Mouse (Mus musculus): ENCODE data around the gene Olfr1493-ps1.

The Olfr1493-ps1 gene

GRCm38 (mm10) chr19:13722978-13723377 is at the start of gene Olfr1493-ps1:
TSS of gene Olfr1493-ps1 (plus strand) at chr19:13723278.
- no peak for DNase-seq

DNA sequence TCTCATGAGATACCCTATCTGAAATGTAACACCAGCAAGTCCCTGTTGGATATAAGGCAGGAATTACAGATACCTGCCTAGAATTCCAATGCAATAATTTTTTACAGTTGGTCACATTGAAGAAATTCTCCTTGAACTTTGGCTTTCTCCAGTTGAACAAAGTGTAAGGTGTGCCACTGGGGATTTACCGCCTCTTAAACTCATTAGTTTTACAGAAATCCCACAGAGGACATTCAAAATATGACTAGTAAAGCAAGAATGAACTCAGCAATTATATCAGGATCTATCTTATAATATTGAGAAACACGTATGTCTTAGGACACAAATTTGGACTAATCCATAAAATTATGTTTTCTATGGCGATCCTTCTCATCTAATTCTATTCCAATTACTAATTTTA is 26.1 kb upstream of the Olfr1493-ps1 start, which contains the start of gene Olfr1491:
Gene Olfr1491, plus strand, starts transcription at position 301 of the 400 bp plus-strand sequence.
- DNase-seq = no peak

GRCm38 (mm10) chr19:13739428-13739827 is 16.4 kb downstream of the Olfr1493-ps1 start, which contains the start of gene Olfr1494:
TSS of gene Olfr1494 (plus strand) at chr19:13739728.
- no peak for DNase-seq

- no peak for DNase-seq
Observed at GRCm38 (mm10) chr19:13749366-13749765, 26.3 kb downstream of the Olfr1493-ps1 start.

GRCm38 (mm10) chr19:13764306-13764705 is 41.2 kb downstream of the Olfr1493-ps1 start, which contains the start of gene Olfr1495:
TSS of gene Olfr1495 (plus strand) at chr19:13764606.
- no peak for DNase-seq

GRCm38 (mm10) chr19:13768565-13769276 is 45.6 kb downstream of the Olfr1493-ps1 start:
- no peak for DNase-seq

DNA sequence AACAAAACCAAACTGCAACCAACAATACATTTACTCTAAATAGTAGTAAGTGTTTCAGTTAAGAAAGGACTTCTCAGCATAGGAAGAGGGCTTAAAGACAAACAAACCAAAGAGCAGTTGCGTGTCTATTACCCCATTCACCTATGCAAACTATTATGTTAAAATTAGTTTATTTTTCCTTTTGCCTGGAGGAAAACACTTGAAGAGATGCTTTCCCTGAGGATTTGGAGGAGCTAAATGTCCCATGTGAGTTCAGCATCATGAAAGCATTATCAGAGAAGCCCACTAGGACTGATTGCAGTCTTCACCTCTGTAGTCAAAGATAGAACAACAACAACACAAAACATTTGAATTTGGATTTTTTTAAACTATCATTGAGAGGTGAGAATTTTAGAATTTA is 54.5 kb downstream of the Olfr1493-ps1 start, which contains the start of gene Olfr1496:
Gene Olfr1496, plus strand, starts transcription at position 301 of the 400 bp plus-strand sequence.
- no peak for DNase-seq
